Mouse (Mus musculus): ENCODE results near the gene Gsg1l. TPM values are rescaled to one million over a fixed set of nuclear protein-coding genes. Genes with fewer than 3 reads are reported as not detected.

The Gsg1l gene
- polyA plus RNA-seq, 1 experiment from 2014 or later, result 0.96 TPM

DNA sequence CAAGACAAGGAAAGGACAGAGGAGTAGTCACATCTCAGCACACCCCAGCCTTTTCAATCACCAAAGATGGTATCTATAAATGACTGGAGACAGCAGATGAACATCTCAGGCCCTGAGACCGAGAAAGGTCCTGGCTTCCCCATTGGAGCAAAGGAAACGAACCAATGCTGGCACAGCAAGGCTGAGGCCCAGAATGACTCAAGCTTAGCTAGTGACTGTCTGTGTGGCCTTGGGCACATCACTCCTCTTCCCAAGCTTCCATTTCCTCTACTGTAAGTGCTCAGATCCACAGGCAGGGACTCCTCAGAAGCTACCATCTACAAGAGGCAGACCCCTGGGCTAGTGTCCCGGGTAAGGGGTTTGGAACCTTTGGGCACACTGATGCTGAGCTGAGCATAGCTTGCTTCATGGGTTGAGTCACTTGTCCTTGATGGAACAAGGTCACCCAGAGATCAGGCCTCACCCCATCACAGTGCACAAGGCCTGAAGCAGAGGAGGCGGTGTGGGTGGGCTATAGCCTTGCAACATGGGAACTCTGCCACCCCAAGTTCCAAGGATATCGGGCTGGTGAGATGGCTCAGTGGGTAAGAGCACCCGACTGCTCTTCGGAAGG, 17.1 kb upstream of the Gsg1l start:
- H3K4me2 ChIP-seq (replicated peaks; ENCODE audit: low read depth, low read length), result no peak overlapping the region
- H3K36me3 ChIP-seq (ENCODE audit: insufficient read depth, low read length), result peaks cover 48% of the 10 kb centered on the region
- no peaks in the 10 kb centered on the region for H3K9me3 ChIP-seq (ENCODE audit: low read length)
- no peak overlapping the region for H3K9ac ChIP-seq (replicated peaks; ENCODE audit: low read length)
- no peaks in the 10 kb centered on the region for H3K4me1 ChIP-seq (ENCODE audit: insufficient read depth, low read length)
- no peaks in the 10 kb centered on the region for H3K27me3 ChIP-seq (ENCODE audit: insufficient read depth, low read length)
- H3K27ac ChIP-seq (ENCODE audit: low read length), result no peak overlapping the region
- no peak for ATAC-seq (ENCODE audit: low FRiP score, low TSS enrichment)
- 95% methylated on average over 7 of the region's 7 CpGs for WGBS
- no peak overlapping the region for H3K4me3 ChIP-seq (ENCODE audit: low read length)

DNA sequence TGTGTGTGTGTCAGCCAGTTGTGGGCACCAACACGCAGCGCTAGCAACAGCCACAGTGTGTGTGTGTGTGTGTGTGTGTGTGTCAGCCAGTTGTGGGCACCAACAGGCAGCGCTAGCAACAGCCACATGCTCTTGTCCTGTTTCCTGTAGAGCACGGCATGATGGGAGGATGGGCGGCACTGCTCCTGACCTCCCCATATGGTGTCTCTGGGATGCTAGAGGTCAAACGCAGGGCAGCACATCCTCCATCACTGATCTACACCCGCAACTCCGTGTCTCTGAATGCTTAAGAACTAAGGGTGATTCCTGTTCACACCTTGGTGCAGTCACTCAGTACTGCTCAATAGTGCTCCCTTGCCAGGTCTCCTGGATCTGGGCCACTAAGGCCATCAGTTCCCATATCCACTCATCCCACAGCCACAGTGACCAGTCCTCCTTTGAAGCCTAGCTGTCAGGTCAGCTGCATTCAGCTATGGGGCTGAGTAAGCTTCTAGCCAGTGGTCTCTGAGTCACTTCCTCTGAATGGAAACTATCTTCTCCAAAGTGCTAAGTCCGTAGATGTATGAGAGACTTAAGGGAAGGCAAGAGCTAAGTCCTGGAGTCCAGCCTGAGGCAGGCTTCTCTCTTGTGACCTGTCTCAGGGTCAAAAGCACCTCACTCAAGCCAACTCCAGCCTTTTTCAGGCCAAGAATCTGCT, 15.2 kb upstream of the Gsg1l start:
- H3K4me2 ChIP-seq (replicated peaks; ENCODE audit: low read depth, low read length), result no peak overlapping the region
- H3K4me3 ChIP-seq (ENCODE audit: low read length), result no peak overlapping the region
- H3K4me1 ChIP-seq (ENCODE audit: insufficient read depth, low read length), result no peaks in the 10 kb centered on the region
- peaks cover 36% of the 10 kb centered on the region for H3K36me3 ChIP-seq (ENCODE audit: insufficient read depth, low read length)
- no peaks in the 10 kb centered on the region for H3K9me3 ChIP-seq (ENCODE audit: low read length)
- H3K9ac ChIP-seq (replicated peaks; ENCODE audit: low read length), result no peak overlapping the region
- H3K27me3 ChIP-seq (ENCODE audit: insufficient read depth, low read length), result no peaks in the 10 kb centered on the region
- no peak for ATAC-seq (ENCODE audit: low FRiP score, low TSS enrichment)
- no peak overlapping the region for H3K27ac ChIP-seq (ENCODE audit: low read length)
- 72% methylated on average over 7 of the region's 9 CpGs for WGBS

DNA sequence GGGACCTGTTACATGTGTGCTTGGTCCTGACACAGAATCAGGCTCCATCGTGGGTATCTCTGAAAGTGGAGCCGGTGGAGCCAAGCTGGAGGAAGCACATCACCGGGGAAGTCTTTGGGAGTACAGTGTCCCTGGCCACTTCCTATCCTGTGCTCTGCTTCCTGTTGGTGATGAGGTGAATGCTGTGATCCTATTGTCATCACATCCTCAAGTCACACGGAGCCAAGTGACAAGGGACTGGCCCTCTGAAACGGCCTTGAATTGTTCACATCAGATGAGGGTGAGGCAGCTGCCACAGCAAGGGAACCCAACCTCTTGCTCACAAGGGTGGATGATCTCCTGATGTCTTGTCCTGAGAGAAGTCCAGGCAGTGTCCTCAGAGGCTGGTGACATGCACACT, 14.4 kb upstream of the Gsg1l start:
- no peak overlapping the region for H3K4me3 ChIP-seq (ENCODE audit: low read length)
- no peaks in the 10 kb centered on the region for H3K4me1 ChIP-seq (ENCODE audit: insufficient read depth, low read length)
- ATAC-seq (ENCODE audit: low FRiP score, low TSS enrichment), result 0 out of 2 replicates have a peak, but pooled peaks have one; percentile 35
- H3K9me3 ChIP-seq (ENCODE audit: low read length), result no peaks in the 10 kb centered on the region
- no peak overlapping the region for H3K27ac ChIP-seq (ENCODE audit: low read length)
- H3K4me2 ChIP-seq (replicated peaks; ENCODE audit: low read depth, low read length), result no peak overlapping the region
- H3K9ac ChIP-seq (replicated peaks; ENCODE audit: low read length), result no peak overlapping the region
- 79% methylated on average over 5 of the region's 5 CpGs for WGBS
- H3K27me3 ChIP-seq (ENCODE audit: insufficient read depth, low read length), result no peaks in the 10 kb centered on the region
- peaks cover 29% of the 10 kb centered on the region for H3K36me3 ChIP-seq (ENCODE audit: insufficient read depth, low read length)

DNA sequence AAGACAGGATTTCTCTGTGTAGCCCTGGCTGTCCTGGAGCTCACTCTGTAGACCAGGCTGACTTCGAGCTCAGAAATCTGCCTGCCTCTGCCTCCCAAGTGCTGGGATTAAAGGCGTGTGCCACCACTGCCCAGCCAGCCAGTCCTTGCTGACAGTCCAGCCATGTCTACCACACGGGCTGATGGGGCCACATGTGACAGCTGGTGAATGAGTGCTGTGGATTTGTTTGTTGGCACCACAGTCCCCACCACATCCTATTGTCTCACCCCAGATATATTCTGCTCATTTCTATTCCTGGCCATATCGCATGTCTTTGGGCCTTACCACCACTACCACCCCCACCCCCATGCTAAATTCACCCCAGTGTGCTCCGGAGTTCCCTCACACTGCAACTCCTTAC, 12.5 kb upstream of the Gsg1l start:
- peaks cover 3% of the 10 kb centered on the region; the same call in 1 of the 2 replicates for H3K9me3 ChIP-seq (ENCODE audit: low read length)
- 84% methylated on average over 5 of the region's 5 CpGs for WGBS
- ATAC-seq (ENCODE audit: low FRiP score, low TSS enrichment), result no peak
- no peak overlapping the region for H3K4me2 ChIP-seq (replicated peaks; ENCODE audit: low read depth, low read length)
- no peak overlapping the region for H3K4me3 ChIP-seq (ENCODE audit: low read length)
- no peaks in the 10 kb centered on the region for H3K4me1 ChIP-seq (ENCODE audit: insufficient read depth, low read length)
- no peaks in the 10 kb centered on the region for H3K27me3 ChIP-seq (ENCODE audit: insufficient read depth, low read length)
- H3K27ac ChIP-seq (ENCODE audit: low read length), result no peak overlapping the region
- peaks cover 11% of the 10 kb centered on the region for H3K36me3 ChIP-seq (ENCODE audit: insufficient read depth, low read length)
- H3K9ac ChIP-seq (replicated peaks; ENCODE audit: low read length), result no peak overlapping the region

DNA sequence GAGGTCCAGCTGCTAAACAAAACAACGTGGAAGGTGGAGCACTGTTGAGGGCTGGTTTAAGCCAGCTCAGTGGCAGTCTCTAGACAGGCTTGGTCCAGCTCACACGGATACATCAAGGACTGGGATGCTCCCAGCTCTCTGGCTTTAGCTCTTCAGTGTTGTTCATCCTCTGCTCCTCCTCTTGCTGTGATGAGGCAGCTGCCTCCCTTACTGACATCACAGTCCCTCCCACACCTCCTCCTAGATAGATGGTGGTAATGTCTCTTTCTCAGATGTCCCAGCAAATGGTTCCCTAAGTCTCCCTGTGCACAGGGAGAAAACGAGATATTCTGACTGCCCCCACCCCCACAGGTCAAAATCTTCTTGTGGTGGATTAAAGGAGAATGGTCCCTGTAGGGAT, 11.0 kb upstream of the Gsg1l start:
- Histone ChIP-seq H3K36me3 (ENCODE audit: insufficient read depth, low read length) (peaks cover 4% of the 10 kb centered on the region; the same call in 1 of the 2 replicates), H3K9me3 (ENCODE audit: low read length) (peaks cover 3% of the 10 kb centered on the region; the same call in 1 of the 2 replicates), H3K27me3 (ENCODE audit: insufficient read depth, low read length) (no peaks in the 10 kb centered on the region), H3K4me3 (ENCODE audit: low read length) (no peak overlapping the region), H3K4me1 (ENCODE audit: insufficient read depth, low read length) (no peaks in the 10 kb centered on the region), H3K4me2 (replicated peaks; ENCODE audit: low read depth, low read length) (no peak overlapping the region), H3K27ac (ENCODE audit: low read length) (no peak overlapping the region), H3K9ac (replicated peaks; ENCODE audit: low read length) (no peak overlapping the region)
- no peak for ATAC-seq (ENCODE audit: low FRiP score, low TSS enrichment)
- 31% methylated on average over 3 of the region's 3 CpGs for WGBS

DNA sequence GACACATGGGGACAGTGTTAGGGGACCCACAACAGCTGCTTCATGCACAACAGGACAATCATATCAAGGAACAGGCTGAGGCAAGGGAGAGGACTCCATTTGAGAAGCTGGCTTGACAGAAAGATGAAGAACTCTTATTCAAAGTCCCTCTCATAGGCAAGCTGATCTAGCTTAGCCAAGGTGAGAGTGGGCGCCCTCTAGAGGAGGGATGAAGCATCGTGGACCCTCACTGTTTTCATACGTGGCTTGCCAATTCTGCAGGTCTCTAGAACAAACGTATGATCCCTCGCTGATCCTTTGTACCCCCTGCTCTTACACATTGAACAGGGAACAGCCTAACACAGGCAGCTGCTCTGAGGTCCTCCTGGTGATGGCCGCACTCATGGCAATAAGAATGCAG, 7.6 kb upstream of the Gsg1l start:
- peaks cover 3% of the 10 kb centered on the region; the same call in 1 of the 2 replicates for H3K9me3 ChIP-seq (ENCODE audit: low read length)
- WGBS, result 15% methylated on average over 6 of the region's 6 CpGs
- ATAC-seq (ENCODE audit: low FRiP score, low TSS enrichment), result no peak

DNA sequence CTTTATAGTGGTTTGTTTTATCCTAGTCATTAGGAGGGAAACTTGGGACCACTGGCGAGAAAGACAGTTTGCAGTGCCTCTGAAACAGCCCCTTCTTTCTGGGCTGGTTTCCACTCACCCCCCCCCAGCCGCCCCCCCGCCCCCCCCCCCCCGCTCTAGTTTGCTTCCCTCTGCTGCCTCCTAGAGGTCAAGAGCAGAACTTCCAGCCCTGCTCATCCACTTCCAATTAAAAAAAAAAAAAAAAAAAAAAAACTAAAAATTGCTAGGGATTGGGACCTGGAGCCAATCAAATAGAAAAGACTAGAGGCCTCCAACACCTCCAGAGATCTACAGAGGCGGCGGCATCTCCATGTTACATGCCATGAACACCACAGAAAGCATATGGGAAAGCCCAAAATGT, 5.9 kb upstream of the Gsg1l start:
- no peak for ATAC-seq (ENCODE audit: low FRiP score, low TSS enrichment)
- Histone ChIP-seq H3K4me1 (ENCODE audit: insufficient read depth, low read length) (peaks cover 16% of the 10 kb centered on the region), H3K27me3 (ENCODE audit: insufficient read depth, low read length) (peaks cover 13% of the 10 kb centered on the region), H3K4me3 (ENCODE audit: low read length) (no peak overlapping the region), H3K4me2 (replicated peaks; ENCODE audit: low read depth, low read length) (no peak overlapping the region), H3K27ac (ENCODE audit: low read length) (no peak overlapping the region), H3K9ac (replicated peaks; ENCODE audit: low read length) (no peak overlapping the region), H3K9me3 (ENCODE audit: low read length) (peaks cover 3% of the 10 kb centered on the region; the same call in 1 of the 2 replicates), H3K36me3 (ENCODE audit: insufficient read depth, low read length) (no peaks in the 10 kb centered on the region)
- 26% methylated on average over 6 of the region's 6 CpGs for WGBS

More for the DNA sequence above, 7.6 kb upstream of the Gsg1l start:
- Histone ChIP-seq H3K9ac (replicated peaks; ENCODE audit: low read length) (no peak overlapping the region), H3K4me3 (ENCODE audit: low read length) (no peak overlapping the region), H3K27ac (ENCODE audit: low read length) (no peak overlapping the region), H3K4me2 (replicated peaks; ENCODE audit: low read depth, low read length) (no peak overlapping the region), H3K36me3 (ENCODE audit: insufficient read depth, low read length) (no peaks in the 10 kb centered on the region), H3K27me3 (ENCODE audit: insufficient read depth, low read length) (no peaks in the 10 kb centered on the region; the same call in 1 of the 2 replicates), H3K4me1 (ENCODE audit: insufficient read depth, low read length) (peaks cover 10% of the 10 kb centered on the region)

DNA sequence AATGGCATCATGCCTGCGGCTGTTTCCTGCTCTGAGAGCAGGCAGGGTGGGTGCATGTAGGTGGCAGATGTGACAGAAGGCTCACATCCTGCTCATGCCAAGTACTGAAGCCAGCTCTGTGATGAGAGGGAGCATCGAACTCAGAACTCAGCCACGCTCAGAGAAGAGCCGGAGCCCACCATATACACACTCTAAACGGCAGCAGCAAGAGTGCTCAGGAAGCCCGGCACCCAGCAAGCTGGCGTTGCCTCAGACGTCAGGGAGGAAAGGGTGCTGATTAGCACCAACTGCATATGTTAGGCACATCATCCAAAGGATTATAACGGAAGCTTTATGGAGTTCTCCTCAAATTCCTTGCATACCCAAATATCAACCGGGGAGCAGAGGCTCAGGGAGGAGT, 5.4 kb upstream of the Gsg1l start:
- no peak overlapping the region for H3K27ac ChIP-seq (ENCODE audit: low read length)
- peaks cover 16% of the 10 kb centered on the region for H3K4me1 ChIP-seq (ENCODE audit: insufficient read depth, low read length)
- WGBS, result 62% methylated on average over 10 of the region's 10 CpGs
- no peak overlapping the region for H3K4me3 ChIP-seq (ENCODE audit: low read length)
- H3K9me3 ChIP-seq (ENCODE audit: low read length), result peaks cover 3% of the 10 kb centered on the region; the same call in 1 of the 2 replicates
- ATAC-seq (ENCODE audit: low FRiP score, low TSS enrichment), result no peak
- H3K9ac ChIP-seq (replicated peaks; ENCODE audit: low read length), result no peak overlapping the region
- peaks cover 18% of the 10 kb centered on the region for H3K27me3 ChIP-seq (ENCODE audit: insufficient read depth, low read length)
- H3K36me3 ChIP-seq (ENCODE audit: insufficient read depth, low read length), result no peaks in the 10 kb centered on the region
- H3K4me2 ChIP-seq (replicated peaks; ENCODE audit: low read depth, low read length), result no peak overlapping the region

DNA sequence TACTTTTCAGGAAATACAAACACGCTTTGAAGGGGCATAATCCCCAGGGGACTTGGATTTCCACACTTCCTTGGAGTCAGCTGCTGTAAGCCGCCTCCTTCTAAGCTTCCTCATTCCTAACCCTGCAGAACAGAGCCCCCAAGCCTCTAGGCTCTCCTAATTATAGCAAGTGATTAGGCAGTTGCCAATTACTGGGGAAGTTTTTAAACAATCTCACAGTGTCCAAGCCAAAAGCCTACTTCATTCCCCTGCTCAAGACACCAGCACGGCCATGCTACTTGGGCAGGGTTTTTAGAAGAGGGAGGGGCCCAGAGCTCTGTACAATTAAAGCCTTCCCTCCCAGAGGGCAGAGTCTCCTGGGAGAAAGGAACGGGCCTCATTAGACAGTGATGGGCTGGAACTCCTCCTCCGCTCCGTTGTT, 4.1 kb upstream of the Gsg1l start:
- Histone ChIP-seq H3K4me2 (replicated peaks; ENCODE audit: low read depth, low read length) (no peak overlapping the region), H3K9me3 (ENCODE audit: low read length) (peaks cover 3% of the 10 kb centered on the region; the same call in 1 of the 2 replicates), H3K9ac (replicated peaks; ENCODE audit: low read length) (no peak overlapping the region), H3K4me3 (ENCODE audit: low read length) (no peak overlapping the region), H3K36me3 (ENCODE audit: insufficient read depth, low read length) (no peaks in the 10 kb centered on the region), H3K27me3 (ENCODE audit: insufficient read depth, low read length) (peaks cover 31% of the 10 kb centered on the region), H3K27ac (ENCODE audit: low read length) (no peak overlapping the region), H3K4me1 (ENCODE audit: insufficient read depth, low read length) (peaks cover 22% of the 10 kb centered on the region)
- no peak; the same call in 1 of the 2 replicates for ATAC-seq (ENCODE audit: low FRiP score, low TSS enrichment)
- 18% methylated on average over 6 of the region's 6 CpGs for WGBS

DNA sequence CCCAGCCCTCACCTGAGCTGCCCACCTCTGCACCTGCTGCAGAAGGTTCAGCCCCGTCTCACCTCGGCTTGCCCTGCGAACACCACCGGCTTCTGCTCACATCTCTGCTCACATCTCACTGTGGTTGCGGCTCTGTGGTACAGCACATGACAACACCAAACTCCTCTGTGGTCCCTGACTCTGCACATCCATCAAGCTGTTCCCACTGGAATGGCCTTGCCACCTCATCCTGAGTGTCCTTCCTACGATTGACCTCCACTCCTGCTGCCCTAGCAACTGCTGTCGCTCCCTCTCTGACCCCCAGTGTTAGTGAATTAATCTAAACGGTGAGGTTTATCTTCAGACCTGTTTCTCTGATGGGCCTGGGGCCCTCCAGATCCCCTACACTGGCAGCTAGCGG, 2.9 kb upstream of the Gsg1l start:
- 88% methylated on average over 9 of the region's 9 CpGs for WGBS
- H3K27me3 ChIP-seq (ENCODE audit: insufficient read depth, low read length), result peaks cover 43% of the 10 kb centered on the region

More for the DNA sequence above, 2.9 kb upstream of the Gsg1l start:
- H3K36me3 ChIP-seq (ENCODE audit: insufficient read depth, low read length), result no peaks in the 10 kb centered on the region
- no peak overlapping the region for H3K4me3 ChIP-seq (ENCODE audit: low read length)
- H3K9me3 ChIP-seq (ENCODE audit: low read length), result no peaks in the 10 kb centered on the region
- H3K4me1 ChIP-seq (ENCODE audit: insufficient read depth, low read length), result peaks cover 23% of the 10 kb centered on the region
- no peak for ATAC-seq (ENCODE audit: low FRiP score, low TSS enrichment)
- no peak overlapping the region for H3K4me2 ChIP-seq (replicated peaks; ENCODE audit: low read depth, low read length)
- no peak overlapping the region for H3K27ac ChIP-seq (ENCODE audit: low read length)
- no peak overlapping the region for H3K9ac ChIP-seq (replicated peaks; ENCODE audit: low read length)

Data from kidney, embryonic 16.5 days (tissue).